9 mouse cellular contexts compared by ENCODE assay signal in the genomic region with DNA sequence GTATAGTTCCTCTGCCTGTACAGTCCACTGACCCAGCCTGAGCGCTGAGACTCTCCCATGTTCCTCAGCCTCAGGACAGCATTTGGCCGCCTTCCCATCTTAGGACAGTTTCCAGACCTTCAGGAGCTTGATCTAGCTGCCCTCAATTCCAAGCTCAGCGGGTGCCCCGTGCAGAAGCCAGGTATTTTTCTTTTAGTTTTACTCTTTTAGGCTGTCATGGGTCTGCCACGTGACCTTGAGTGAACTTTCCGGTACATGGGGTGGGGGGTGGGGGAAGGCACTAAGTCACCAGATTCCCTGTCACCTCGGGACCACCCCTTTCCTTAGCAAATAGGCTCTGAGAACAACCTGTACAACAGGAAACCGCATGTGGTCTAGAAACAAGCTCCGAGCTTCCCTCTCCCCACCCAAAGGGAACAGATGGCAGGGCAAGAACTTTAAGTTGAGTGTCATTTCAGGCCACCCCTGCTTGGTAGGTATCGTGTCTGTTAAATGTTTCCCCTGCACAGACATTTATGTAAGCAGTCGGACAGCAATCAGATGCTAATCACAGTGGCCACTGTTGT. TPM values are rescaled to one million over a fixed set of nuclear protein-coding genes. Genes with fewer than 3 reads are reported as not detected.
DNase-seq lines count a peak whose midpoint lies in the region; ATAC-seq lines count a peak whose summit lies in the region.
"Had no signal": no experiment of that assay in that cellular context is flagged by ENCODE, and none has a peak within 500 bp of the region (broad histone marks: within the 10 kb centered on the region; RNA-seq: fewer than 3 reads in every experiment).

No protein-coding gene starts in this region.

- H3K4me3 ChIP-seq in megakaryocyte, embryonic 14.5 days (replicated peaks), result peak overlapping the region; percentile 86
- no peak overlapping the region for H3K4me3 ChIP-seq in hindbrain, embryonic 12.5 days

- H3K4me1 ChIP-seq in megakaryocyte, embryonic 14.5 days, result peaks cover 73% of the 10 kb centered on the region
- H3K4me1 ChIP-seq in hindbrain, embryonic 12.5 days, result peaks cover 40% of the 10 kb centered on the region

- DNase-seq in urinary bladder, postnatal 14 days (ENCODE audit: low spot score), result peak; percentile 59
- no peak for DNase-seq in urinary bladder, adult 18-20 months (ENCODE audit: low spot score in 2 of 2)
- DNase-seq in cerebellum, postnatal 14 days, result peak; percentile 90 to 91
- DNase-seq in yolk sac, embryonic 10.5 days (ENCODE audit: low spot score), result peak; percentile 72
- DNase-seq in ovary, postnatal 14 days (ENCODE audit: low spot score), result no peak

- peak; percentile 78 to 87 for ATAC-seq in hematopoietic stem cell, adult 5-6 weeks (replicated peaks in 1 of 2; ENCODE audit: insufficient read depth in 1 of 2, low FRiP score in 2 of 2, low TSS enrichment in 1 of 2, low read depth in 1 of 2, poor library complexity in 2 of 2, severe bottlenecking in 2 of 2)
- no peak for ATAC-seq in hindbrain, embryonic 12.5 days (ENCODE audit: low FRiP score)

- WGBS in hindbrain, embryonic 12.5 days, result 47% methylated on average over 11 of the region's 11 CpGs

- no peaks in the 10 kb centered on the region for H3K27me3 ChIP-seq in megakaryocyte, embryonic 14.5 days (replicated peaks)
- peaks cover 5% of the 10 kb centered on the region; the same call in 1 of the 2 replicates for H3K27me3 ChIP-seq in hindbrain, embryonic 12.5 days

- no peak overlapping the region for H3K9ac ChIP-seq in hindbrain, embryonic 12.5 days
- H3K9ac ChIP-seq: liver, embryonic 14.5 days had no signal

- H3K9me3 ChIP-seq in megakaryocyte, embryonic 14.5 days, result no peaks in the 10 kb centered on the region
- H3K9me3 ChIP-seq in hindbrain, embryonic 12.5 days (replicated peaks), result no peaks in the 10 kb centered on the region

- H3K4me2 ChIP-seq in hindbrain, embryonic 12.5 days (replicated peaks), result no peak overlapping the region

- H3K36me3 ChIP-seq in megakaryocyte, embryonic 14.5 days (replicated peaks; ENCODE audit: low read length), result peaks cover 59% of the 10 kb centered on the region
- H3K36me3 ChIP-seq in hindbrain, embryonic 12.5 days, result no peaks in the 10 kb centered on the region

- no peak overlapping the region for H3K27ac ChIP-seq in hindbrain, embryonic 12.5 days
- H3K27ac ChIP-seq: liver, embryonic 14.5 days had no signal

RNA-seq across cellular contexts. Expression of a gene that starts 5.5 kb away (rescaled TPM):
- 89.8 and 116 TPM in 2 replicates for total RNA-seq in hematopoietic stem cell, adult 5-6 weeks (2017)
- 17.8 and 33.7 TPM in 2 replicates for polyA plus RNA-seq in megakaryocyte, embryonic 14.5 days (2012; ENCODE audit: insufficient read depth, low replicate concordance)
- polyA plus RNA-seq in hindbrain, embryonic 12.5 days (2016; fragmentation: Nextera tagmentation; extraction: Ambion mirVana), result 19.9 and 22.0 TPM in 2 replicates

RNA-seq across cellular contexts. Expression of a gene that starts 47.1 kb away (rescaled TPM):
- 81.0 and 84.7 TPM in 2 replicates for total RNA-seq in hematopoietic stem cell, adult 5-6 weeks (2017)
- polyA plus RNA-seq in megakaryocyte, embryonic 14.5 days (2012; ENCODE audit: insufficient read depth, low replicate concordance), result 79.0 and 88.1 TPM in 2 replicates
- 115 and 119 TPM in 2 replicates for polyA plus RNA-seq in hindbrain, embryonic 12.5 days (2016; fragmentation: Nextera tagmentation; extraction: Ambion mirVana)

Comparison
In these comparisons a context has a peak if more than half of its experiments do, and no peak if none do; other contexts are left out.
1. DNase-seq: peak in urinary bladder, postnatal 14 days (single experiment), cerebellum, postnatal 14 days (2 of 2) and yolk sac, embryonic 10.5 days (single experiment); none in urinary bladder, adult 18-20 months (0 of 2) and ovary, postnatal 14 days (single experiment).